Mouse (Mus musculus): Measurements from ENCODE around the gene Zbtb8b. TPM values are rescaled to one million over a fixed set of nuclear protein-coding genes. Genes with fewer than 3 reads are reported as not detected.

Zbtb8b gene
- not detected for polyA plus RNA-seq (2014; fragmentation: Illumina TruSeq; extraction: RNeasy Lipid Tissue Mini Kit (QIAGEN cat#74804); ENCODE audit: low read depth, low replicate concordance)

DNA sequence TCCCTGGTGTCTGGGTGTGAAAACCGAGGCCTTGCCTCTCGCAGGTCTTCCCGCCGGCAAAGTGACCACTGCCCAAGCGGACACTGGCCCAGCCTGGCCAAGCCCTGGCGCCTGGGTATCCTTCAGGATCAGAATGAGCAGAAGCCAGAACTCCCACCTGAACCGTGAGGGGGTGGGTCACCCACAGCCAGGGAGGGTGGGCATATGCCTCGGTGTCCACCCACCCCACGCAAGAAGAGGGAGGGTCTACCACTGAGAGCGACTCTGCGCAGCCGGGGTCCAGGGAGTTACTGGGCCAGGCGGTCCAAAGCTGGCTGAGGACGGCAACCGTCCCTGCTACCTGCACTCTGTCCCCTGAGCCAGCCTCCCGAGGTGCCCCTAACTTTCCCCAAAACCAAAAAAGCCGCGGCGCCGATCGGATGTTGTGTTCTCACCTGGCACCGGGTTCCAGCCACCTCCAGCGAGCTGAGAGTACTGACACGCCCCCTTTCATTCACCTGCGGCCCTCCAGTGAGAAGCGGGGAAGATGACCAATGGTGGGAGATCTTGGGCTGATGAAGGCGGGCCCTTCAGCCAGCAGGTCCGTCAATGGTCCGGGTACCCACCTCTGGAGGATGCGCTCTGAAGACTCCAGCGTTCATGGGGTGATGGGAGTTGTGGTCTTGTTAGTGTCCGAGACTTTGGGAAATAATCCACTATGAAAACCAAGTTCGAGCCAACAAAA is at the start of gene Zbtb8b:
Gene Zbtb8b (minus strand): TSS at position 514 of the 724 bp plus-strand sequence.

DNA sequence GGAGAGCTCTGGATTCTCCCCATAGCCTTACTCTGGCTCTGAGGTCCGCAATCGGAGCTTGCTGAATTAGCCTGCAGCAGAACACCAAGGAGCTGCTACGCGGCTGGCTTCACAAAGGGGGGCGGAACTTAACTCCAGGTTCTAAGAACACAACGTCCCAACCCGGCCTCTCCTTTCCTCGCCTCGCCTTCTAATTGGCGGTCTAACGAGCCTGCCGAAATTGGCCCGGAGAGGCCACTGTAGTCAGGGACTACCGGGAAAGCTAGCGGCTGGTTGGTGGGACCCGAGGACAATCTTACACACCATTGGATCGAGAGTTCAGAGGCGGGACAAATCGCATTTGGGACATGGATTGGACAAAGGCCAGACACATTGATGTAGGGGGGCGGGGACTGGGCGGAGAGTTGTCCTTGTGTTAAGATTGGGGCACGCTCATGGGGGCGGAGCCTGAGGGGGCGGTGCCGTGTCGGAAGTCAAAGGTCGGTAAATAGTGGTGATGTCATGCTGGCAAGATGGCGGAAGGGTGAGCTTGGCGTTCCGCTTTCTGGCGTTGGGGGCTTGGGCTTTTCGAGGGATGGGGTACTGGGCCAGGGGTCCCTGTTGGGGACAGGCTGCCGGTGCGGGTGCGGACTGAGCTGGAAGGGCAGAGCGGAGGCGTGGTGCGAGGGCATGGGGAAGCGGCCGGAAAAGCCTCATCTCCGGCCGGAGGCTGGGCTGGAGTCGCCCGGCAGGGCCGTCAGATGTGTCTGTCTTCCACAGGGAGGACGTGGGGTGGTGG is 20.7 kb upstream of the Zbtb8b start, which contains the start of gene Bsdc1:
Gene Bsdc1 (plus strand): TSS at position 399 of the 778 bp plus-strand sequence.

DNA sequence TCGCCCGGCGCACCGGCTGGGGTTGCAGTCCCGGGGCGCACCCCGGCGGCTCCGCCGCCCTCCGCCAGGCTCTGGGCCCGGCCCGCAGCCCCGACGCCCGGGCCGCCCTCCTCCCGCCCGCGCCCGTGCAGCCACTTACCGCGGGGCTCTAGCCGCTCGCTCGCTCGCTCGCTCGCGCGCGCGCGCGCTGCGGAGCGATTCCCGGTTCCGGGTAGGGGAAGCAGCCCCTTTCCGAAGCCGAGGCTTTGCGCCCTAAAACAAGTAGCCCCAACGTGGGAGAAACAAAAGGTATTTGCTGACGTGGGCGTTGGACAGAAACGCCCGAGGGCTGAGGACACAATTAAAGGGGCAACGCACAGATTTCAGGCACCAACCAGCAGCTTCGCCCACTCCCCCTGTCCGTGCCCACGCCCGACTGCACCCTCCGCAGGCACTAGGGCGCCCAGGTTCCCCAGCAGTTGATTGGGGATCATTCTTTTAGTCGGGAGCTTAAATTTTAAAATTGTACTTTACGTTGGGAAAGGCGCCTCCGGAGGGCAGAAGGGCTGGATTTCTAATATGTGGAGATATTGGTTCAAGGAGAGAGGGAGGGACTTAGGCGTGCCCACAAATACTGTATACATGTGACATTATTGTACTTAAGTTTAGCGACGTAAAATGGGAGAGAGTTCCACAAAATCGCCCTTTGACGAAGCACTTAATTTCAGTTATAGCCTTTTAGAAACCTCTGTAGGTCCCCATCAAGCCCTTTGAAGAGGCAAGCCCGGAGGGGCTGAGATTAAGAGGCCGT is 62.9 kb downstream of the Zbtb8b start, which contains the start of gene Zbtb8a:
Gene Zbtb8a (minus strand): TSS at position 516 of the 790 bp plus-strand sequence.

Other genes starting within 250 kb of the Zbtb8b start
- 3.1 TPM for gene C77080, start 179.4 kb downstream of the Zbtb8b start, polyA plus RNA-seq (2014; fragmentation: Illumina TruSeq; extraction: RNeasy Lipid Tissue Mini Kit (QIAGEN cat#74804); ENCODE audit: low read depth, low replicate concordance)
- gene Sync, start 153.2 kb downstream of the Zbtb8b start, polyA plus RNA-seq (2014; fragmentation: Illumina TruSeq; extraction: RNeasy Lipid Tissue Mini Kit (QIAGEN cat#74804); ENCODE audit: low read depth, low replicate concordance) = not detected
- gene Rbbp4, start 105.5 kb downstream of the Zbtb8b start, polyA plus RNA-seq (2014; fragmentation: Illumina TruSeq; extraction: RNeasy Lipid Tissue Mini Kit (QIAGEN cat#74804); ENCODE audit: low read depth, low replicate concordance) = 109 TPM
- gene Zbtb8os, start 105.2 kb downstream of the Zbtb8b start, polyA plus RNA-seq (2014; fragmentation: Illumina TruSeq; extraction: RNeasy Lipid Tissue Mini Kit (QIAGEN cat#74804); ENCODE audit: low read depth, low replicate concordance) = 129 TPM
- gene Zbtb8a, start 62.7 kb downstream of the Zbtb8b start, polyA plus RNA-seq (2014; fragmentation: Illumina TruSeq; extraction: RNeasy Lipid Tissue Mini Kit (QIAGEN cat#74804); ENCODE audit: low read depth, low replicate concordance) = 0.58 TPM
- 13.3 TPM for gene Bsdc1, start 20.7 kb upstream of the Zbtb8b start, polyA plus RNA-seq (2014; fragmentation: Illumina TruSeq; extraction: RNeasy Lipid Tissue Mini Kit (QIAGEN cat#74804); ENCODE audit: low read depth, low replicate concordance)
- gene Tssk3, start 50.2 kb upstream of the Zbtb8b start, polyA plus RNA-seq (2014; fragmentation: Illumina TruSeq; extraction: RNeasy Lipid Tissue Mini Kit (QIAGEN cat#74804); ENCODE audit: low read depth, low replicate concordance) = not detected
- gene Fam229a, start 50.3 kb upstream of the Zbtb8b start, polyA plus RNA-seq (2014; fragmentation: Illumina TruSeq; extraction: RNeasy Lipid Tissue Mini Kit (QIAGEN cat#74804); ENCODE audit: low read depth, low replicate concordance) = not detected
- gene Marcksl1, start 72.7 kb upstream of the Zbtb8b start, polyA plus RNA-seq (2014; fragmentation: Illumina TruSeq; extraction: RNeasy Lipid Tissue Mini Kit (QIAGEN cat#74804); ENCODE audit: low read depth, low replicate concordance) = 10.8 TPM
- 17.1 TPM for gene Hdac1, start 101.9 kb upstream of the Zbtb8b start, polyA plus RNA-seq (2014; fragmentation: Illumina TruSeq; extraction: RNeasy Lipid Tissue Mini Kit (QIAGEN cat#74804); ENCODE audit: low read depth, low replicate concordance)
- 0.24 TPM for gene Lck, start 132.8 kb upstream of the Zbtb8b start, polyA plus RNA-seq (2014; fragmentation: Illumina TruSeq; extraction: RNeasy Lipid Tissue Mini Kit (QIAGEN cat#74804); ENCODE audit: low read depth, low replicate concordance)
- 0.48 TPM for gene Fam167b, start 137.7 kb upstream of the Zbtb8b start, polyA plus RNA-seq (2014; fragmentation: Illumina TruSeq; extraction: RNeasy Lipid Tissue Mini Kit (QIAGEN cat#74804); ENCODE audit: low read depth, low replicate concordance)
- gene Eif3i, start 159.8 kb upstream of the Zbtb8b start, polyA plus RNA-seq (2014; fragmentation: Illumina TruSeq; extraction: RNeasy Lipid Tissue Mini Kit (QIAGEN cat#74804); ENCODE audit: low read depth, low replicate concordance) = 19.5 TPM
- 29.8 TPM for gene Tmem234, start 159.8 kb upstream of the Zbtb8b start, polyA plus RNA-seq (2014; fragmentation: Illumina TruSeq; extraction: RNeasy Lipid Tissue Mini Kit (QIAGEN cat#74804); ENCODE audit: low read depth, low replicate concordance)
- not detected for gene Dcdc2b, start 173.4 kb upstream of the Zbtb8b start, polyA plus RNA-seq (2014; fragmentation: Illumina TruSeq; extraction: RNeasy Lipid Tissue Mini Kit (QIAGEN cat#74804); ENCODE audit: low read depth, low replicate concordance)
- 5.0 TPM for gene Iqcc, start 178.2 kb upstream of the Zbtb8b start, polyA plus RNA-seq (2014; fragmentation: Illumina TruSeq; extraction: RNeasy Lipid Tissue Mini Kit (QIAGEN cat#74804); ENCODE audit: low read depth, low replicate concordance)
- gene Ccdc28b, start 183.1 kb upstream of the Zbtb8b start, polyA plus RNA-seq (2014; fragmentation: Illumina TruSeq; extraction: RNeasy Lipid Tissue Mini Kit (QIAGEN cat#74804); ENCODE audit: low read depth, low replicate concordance) = 3.7 TPM
- 5.4 TPM for gene Txlna, start 200.2 kb upstream of the Zbtb8b start, polyA plus RNA-seq (2014; fragmentation: Illumina TruSeq; extraction: RNeasy Lipid Tissue Mini Kit (QIAGEN cat#74804); ENCODE audit: low read depth, low replicate concordance)
- 18.3 TPM for gene Kpna6, start 231.9 kb upstream of the Zbtb8b start, polyA plus RNA-seq (2014; fragmentation: Illumina TruSeq; extraction: RNeasy Lipid Tissue Mini Kit (QIAGEN cat#74804); ENCODE audit: low read depth, low replicate concordance)